Mouse (Mus musculus) right cerebral cortex, postnatal 36 days (tissue): ENCODE results near the gene Thpo.
A peak's percentile ranks its signal among the peaks of the same experiment; 100 is the strongest.

Experiments
- DNase-seq, 2 experiments: peaks; one replicate each; pipeline ENCODE4 v3.0.0; 2022; ENCODE audit warnings: low spot score in 2 of 2, mixed read lengths in 1 of 2

The Thpo gene

DNA sequence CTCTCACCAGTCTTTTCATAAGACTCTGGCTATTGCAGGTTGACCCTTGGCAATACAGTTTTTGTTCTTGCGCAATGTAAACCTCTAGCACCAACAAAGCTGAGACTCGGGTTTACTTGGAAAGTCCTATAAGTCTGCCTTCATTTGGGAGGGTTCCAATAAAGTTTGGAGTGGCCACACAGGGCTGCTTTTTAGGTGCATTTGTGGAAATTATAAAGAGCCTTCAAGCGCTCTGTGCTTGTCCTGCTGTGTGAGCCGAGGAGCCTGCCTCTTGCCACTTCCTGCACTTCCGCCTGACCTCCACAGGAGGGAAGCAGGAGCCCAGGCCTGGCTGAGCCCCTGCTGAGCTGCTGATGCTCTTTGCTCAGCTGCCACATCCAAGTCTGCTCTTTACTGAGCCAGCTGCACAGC lies 10.0 kb downstream of the Thpo start:
- no peak for DNase-seq

DNA sequence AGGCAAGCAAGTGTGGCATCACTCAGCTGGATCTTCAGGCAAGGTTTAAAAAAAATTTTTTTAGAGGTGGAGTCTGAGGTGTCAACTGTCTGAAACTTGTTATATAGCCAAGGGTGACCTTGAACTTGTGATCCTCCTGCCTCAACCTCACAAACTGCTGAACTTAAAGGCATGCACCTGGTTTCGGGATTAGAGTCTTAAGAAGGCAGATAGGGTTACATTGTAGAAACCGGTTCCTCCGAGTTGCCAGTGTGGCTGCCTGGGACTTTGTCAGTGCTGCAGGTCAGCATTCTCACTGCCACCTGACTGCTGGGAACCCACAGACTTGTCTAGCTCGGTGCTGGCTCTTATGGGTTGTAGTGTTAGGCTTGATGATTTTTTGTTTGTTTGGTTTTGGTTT lies 11.1 kb downstream of the Thpo start:
- no peak for DNase-seq

DNA sequence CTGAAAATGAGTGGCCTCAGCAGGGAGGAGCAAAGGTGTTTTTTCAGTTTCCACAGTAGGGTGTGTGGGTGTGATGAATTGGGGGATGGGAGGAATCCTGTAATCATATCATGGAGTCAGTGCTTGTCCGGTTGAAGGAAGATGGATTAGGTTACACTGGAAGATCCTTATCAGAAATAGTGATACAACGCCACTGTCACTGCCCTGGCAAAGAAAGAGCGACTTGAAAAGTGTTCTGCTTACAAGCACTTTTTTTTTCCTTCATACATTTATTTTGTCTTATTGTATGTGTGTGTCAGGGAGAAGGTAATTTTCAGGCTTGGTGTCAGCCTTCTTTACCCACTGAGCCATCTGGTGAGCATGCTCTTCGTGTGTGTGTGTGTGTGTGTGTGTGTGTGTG lies 11.6 kb downstream of the Thpo start:
- DNase-seq, result no peak

DNA sequence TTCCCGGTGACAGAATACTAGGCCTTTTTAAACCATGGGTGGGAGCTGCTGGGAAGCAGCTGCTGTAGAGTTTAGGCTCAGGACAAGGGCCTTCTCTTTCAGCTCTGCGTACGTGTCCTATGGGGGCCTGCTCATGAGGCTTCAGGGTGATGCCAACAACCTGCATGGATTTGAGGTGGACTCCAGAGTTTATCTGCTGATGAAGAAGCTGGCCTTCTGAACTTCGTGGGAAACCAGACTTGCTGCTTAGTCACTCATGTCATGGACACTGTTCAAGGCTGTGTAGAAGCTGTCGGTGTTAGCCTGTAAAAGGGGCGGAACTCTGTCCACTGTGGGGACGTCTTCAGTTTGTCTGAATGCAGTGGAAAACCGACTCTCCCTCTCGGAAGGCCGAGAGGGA lies 12.5 kb downstream of the Thpo start:
- no peak for DNase-seq

DNA sequence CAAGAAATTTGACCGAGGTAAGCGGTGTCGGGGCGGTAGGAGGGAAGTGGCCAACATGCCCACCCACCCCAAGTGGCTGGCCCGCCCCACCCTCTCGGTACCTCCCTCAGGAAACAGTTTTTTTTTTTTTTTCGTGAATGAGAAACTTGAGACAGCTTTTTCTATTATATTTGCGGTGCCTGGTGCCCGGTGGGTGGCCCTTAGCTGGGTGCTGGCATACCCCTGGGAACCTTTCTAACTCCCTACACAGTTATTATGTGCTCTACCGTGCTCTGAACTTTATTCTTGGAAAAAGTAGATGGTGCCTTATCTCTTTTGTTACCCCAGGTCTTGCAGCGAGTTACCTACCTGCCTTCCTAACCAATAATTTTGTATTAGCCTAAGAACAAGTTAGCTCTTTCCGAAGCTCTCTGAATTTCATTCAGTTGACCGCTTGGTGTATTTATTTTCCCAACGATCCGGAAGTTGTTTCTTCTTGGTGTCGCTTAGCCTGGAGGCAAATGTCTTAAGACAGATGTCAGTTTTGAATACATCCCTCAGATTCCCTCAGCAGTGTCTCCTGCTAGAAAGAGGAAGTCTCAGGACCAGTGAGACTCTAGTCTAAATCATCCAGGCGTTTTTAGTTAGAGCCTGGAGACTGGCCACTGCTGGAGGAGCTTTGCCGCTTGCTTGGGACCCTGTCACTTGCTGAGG lies 16.2 kb downstream of the Thpo start:
- DNase-seq, result no peak

DNA sequence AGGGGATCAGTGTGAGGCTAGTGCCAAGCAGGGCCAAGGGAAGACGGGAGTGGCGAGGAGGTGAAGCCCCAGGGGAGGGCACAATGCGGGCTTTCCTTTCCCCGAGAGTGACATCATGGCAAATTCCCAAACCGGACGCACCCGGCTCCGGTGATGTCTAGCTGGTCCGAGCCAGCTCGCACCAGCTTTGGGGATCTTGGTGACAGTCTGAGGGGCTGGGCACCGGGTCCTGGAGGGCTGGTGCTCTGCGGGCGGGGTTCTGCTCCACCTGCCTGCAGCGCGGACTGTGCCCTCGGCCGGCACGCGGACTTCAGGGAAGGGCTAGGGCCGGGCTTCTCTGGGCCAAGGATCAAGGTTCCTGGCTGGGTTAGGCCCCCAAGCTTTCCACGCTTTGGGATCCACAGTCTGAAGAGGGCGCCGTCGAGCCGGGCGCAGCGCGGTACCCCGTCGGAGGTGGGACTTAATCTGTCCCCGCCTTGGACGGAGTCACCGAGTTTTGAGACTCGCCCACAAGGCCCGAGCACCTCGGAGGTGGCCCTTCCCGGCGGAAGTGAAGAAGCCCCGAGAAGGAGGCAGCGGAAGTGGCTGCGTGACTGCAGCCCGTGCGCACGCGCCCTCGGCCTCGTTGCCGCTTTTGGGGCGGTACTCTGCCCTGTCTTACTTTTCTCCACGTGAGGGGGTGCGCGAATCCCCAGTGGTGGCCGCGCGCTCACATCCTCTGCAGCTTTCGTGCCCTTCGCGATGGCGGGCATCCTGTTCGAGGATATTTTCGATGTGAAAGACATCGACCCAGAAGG lies 16.9 kb downstream of the Thpo start, which contains the start of the genes Polr2h and Clcn2:
Gene Polr2h, plus strand, starts transcription at position 485 of the 797 bp plus-strand sequence.
Gene Clcn2, minus strand, starts transcription at position 566 of the 797 bp plus-strand sequence.
- peak; percentile 95 to 97 for DNase-seq

DNA sequence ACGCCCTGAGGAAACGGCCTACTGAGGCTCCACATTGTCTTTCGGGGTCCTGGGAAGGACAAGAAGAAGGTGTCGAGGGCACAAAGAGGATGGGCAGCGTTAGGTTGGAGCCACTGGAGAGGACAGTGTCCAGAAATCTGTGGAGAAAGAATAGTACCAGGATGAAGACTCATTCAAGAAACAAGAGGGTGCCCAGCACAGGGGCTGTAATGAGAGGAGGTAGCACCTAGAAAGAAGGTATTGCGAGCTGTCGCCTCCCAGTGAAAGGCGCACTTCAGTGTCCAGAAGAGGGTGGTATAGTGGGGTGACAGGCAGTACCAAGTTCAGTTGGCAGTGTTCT lies 17.5 kb downstream of the Thpo start:
- no peak for DNase-seq

DNA sequence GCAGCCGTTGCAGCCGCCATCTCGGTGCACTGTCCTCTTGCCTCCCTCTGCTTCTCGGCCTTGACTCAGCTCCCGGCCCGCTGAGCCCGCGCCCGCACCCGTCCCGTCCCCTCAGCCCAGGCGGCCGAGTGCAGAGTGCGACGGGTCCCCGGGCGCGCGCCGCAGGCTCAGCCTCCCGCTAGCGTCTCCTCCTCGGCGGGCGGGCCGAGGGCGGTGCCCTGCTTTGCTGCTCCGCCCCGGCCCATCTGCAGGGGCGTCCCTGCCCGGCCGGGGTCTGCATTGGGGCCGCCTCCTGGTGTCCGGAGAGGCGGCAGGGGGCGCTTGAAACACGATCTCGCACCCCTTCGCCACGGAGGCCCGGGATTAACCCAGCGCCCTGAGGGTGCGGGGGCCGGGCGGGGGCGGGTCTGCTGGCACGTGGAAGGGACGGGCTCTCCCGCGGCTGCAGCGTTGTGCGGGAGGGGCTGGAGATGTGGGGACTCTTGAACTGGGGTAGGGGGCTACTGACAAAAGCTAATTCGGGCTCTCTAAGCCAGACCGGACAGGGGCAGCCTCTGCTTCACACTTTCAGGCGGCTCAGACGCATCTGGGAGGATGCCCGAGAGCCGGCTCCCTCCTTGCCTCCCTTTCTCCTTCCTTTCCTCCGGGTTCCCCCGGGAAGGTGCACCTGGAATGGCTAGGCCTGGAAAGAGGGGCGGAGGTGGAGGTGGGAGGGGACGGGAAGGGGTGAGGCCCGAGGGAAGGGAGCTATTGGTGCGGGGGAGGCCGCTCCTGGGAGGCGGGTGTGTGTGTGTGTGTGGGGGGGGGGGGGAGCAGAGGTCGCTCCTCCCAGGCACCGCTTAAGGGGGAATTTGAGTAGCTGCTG lies 18.1 kb downstream of the Thpo start:
- DNase-seq, result peak; percentile 66 to 76

DNA sequence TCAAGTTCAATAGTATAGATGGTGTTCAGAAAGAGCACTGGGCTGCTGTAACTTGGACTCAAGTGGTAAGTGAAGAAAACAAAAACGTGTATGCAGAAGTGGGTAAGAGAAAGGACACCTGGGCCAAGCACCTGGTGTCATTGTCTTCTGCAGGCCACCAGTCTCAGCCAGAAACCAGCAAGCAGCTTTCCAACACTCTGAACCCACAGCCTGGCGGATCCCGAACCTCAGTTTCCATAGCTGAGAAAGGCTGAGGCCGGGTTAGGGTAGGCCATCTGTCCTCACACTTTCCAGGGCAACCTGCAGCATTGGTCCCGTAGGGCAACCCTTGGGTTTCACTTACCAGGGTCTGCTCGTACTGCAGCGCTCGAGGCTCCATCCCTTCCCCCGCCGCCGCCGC lies 18.7 kb downstream of the Thpo start:
- no peak for DNase-seq

DNA sequence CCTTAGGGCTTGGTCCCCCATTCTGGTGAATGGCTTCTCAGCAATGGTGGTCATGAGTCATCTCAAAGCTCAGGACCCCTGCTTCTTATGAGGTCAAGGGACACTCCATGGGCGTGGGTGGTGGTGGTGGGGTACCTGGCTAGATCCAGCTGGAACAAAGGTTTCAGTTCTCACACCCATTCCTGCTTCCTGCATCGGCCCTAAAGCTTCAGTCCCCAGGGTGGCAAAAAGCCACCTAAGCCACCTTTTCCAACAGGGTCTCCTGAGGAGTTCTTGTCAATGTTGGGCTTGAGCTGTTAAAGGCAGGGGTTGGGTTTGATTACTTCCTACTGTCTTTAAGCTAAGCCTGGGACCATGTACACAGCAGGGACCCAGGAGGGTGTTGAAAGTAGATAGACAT lies 19.1 kb downstream of the Thpo start:
- DNase-seq, result no peak

DNA sequence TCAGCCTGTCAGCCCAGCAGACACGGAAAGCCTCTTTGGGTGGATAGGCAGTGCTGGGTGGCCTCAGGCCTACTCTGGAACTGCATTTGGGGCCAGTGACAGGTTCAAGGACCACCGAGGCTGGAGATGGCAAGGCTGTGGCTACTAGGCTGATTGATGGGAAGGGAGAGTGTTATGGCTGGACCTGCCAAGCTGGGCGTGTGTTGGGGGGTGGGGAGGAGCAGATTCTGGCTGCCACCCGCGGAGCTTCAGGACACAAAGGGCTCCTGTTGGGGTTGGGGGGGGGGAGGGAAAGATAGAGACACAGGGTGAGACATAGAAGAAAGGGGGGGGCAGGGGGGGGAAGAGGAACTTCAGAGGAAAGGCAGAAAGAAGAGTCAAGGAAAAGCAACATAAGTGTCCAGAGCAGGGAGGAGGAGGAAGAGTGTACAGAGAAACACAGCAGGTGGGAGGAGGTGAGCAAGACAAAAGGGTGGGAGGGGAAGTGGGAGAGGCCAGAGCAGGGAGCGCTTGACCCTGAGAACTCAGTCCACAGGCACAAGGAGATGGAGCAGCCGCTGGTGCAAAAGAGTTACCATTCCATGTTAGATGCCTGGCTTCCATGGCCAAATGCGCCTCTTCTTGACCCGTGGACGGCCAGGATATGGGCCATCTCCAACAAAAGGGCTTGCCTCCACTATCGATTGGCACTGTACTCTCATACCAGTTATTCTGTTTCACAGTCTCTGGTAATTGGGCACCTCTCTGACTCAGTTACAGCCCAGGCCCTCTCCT lies 19.8 kb downstream of the Thpo start:
- no peak for DNase-seq

DNA sequence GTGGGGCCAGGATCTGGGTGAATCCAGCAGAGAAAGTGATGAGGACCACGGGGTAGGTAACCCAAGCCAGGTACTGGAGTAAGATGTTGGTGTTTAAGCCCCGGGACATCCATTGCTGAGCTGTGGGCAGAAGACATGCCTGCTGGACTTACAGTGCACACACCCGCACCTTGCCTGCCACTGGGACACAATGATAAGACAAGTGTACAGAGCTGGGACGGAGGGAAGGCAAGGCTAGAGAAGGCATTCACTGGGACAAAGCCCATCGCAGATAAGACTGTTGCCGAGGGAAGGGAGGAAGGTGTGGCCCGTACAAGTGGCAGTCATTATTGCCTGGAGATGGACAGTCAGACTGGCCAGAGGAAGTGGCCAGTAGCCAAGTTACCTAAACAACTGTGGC lies 21.4 kb downstream of the Thpo start:
- DNase-seq, result no peak

DNA sequence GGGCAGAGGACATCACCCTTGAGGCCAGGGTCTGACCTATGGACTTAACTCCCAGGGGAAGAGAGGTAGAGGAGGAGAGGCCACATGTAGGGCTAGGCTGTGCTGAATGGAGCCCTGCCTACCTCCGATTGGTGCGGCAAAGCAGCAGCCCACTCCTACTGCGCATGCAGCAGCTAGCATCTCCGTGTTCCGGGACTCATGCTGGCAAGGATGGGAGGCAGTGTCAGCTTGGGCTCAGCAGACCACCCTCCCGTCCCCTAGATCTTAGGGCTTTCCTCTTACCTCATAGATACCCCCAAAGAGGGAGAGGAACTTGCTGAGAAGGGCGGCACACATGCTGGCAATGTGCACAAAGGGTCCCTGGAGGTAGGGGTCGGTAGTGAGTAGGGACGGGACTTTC lies 22.1 kb downstream of the Thpo start:
- no peak for DNase-seq

DNA sequence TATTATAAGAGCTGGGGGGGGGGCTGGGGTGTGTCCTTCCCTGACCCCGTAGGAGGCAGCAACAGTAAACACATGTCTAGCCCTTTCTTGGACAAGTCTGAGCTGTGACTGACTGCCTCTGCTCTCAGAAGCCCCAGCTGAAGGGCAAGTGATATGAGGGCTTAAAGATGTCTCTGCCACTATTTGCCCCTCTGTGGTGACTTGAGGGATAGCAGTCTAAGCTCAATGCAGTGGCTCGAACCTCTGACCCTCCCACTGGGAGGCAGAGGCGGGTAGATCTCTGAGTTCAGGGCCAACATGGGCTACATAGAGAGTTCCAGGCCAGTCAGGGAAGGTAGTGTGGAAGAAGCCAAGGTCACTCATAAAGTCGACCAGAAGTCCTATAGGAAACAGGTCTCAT lies 23.5 kb downstream of the Thpo start:
- no peak for DNase-seq

DNA sequence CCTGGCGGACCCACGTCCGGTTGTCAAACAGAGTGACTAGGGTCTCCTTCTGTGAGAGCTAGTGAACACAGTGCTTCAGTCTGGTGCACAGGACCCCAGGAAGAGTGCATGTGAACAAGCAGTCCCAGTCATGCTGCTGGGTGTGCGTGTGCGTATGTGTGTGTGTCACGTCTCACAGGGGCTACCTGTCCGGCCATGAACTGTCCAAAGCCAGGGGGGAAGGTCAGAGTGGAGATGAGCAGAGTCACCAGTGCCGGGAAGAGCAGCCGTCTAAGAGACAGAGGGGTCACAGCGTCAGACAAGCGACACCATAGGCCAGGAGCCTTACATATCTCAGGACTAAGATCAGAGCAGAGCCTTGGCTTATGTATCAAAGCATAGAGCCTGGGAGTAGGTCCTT lies 23.9 kb downstream of the Thpo start:
- no peak for DNase-seq

DNA sequence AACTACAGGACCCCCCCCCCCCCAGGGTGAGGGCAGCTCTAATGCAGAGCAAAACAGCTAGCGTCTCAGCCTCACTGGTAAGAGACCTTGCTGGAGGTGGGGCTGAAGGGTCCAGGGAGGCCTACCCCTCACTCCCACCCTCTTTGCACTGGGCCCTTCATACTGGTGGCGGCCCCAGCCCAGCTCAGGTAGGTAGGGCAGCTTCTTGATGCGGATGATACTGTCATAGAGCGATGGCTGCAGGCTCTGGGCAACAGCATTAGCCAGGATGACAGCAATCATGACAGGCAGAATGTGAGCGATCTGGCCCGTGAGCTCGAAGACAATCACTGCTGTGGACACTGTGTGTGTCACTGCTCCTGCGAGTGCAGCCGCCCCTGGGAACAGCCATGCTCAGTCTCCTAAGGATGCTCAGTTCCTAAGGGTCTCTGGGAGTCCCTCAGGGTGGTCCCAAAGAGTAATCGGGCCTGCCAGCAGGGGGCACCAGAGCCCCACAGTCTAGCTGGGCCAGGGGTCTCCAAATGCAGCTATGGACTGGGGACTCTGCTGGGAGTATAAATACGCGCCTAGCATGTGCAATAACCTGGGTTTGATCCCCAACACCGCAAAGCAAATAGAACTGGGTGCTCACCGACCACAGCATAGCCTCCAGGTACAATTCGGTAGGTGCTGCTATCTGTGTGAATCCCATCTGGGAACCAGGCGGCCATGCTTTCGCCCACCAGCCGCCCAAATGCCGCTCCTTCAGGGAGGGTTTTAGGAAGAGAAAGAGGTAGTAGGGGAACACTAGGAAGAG lies 25.2 kb downstream of the Thpo start:
- no peak for DNase-seq

DNA sequence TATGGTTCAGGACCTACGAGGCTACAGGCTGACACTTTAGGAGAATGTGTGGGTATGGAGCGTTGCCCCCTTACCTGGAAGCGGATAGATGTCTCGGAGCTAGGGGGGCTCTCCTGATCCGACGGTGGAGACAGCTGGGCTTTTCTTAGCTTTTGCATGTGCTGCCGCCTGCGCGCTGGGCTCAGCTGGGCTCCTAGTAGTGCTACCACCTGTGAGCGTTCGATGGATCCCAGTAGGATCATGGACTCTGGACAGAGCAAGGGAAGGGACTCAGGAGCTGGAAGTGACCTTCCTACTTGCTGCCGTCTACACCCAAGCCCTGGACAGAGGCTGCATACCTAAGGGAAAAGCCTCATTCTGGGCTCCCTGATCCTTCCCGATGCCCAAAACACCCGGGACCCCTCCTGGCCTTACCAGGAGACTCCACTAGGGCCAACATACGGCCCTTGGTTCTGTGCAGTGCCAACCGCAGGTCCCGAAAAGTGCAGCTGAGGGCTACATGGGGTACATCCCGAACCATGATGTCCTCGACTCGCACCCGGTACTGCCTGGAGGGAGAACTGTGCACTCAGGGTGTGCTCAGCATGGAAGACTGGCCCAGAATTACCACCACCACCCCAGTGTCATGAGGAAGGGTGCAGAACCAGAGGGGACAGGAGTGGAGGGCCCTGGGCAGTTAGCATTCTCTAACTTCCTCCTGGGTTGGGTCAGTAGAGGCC lies 25.9 kb downstream of the Thpo start:
- no peak for DNase-seq

DNA sequence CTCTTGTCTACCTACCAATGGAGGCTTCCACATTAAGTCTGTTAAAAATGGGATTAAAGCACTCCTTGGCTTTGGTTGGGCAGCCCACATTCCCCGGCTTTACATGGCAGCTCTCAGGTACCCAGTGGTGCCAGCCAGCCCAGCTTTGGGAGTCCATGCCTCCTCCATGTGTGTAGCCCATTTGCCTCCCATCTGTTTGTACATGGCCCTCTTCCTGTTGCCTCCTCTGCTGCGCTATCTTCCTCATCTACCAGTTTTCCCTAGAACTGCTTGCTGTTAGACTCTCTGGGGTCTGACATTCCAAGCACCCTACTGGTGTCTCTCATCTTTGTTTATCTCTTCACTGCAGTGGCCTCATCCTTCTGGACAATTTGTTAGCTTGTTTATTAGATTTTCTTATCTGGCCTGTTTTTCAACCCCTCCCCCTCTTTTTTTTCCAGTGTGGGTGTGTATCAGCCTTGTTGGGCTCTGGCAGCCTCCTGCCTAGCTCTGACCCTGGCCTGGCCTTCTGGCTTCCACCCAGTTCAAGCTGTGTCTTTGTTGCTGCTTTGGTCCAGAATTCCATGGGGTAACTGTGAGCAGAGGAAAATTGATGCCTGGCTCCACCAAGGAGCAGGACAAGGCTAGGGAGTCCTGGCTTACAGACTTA lies 27.8 kb downstream of the Thpo start:
- no peak for DNase-seq

DNA sequence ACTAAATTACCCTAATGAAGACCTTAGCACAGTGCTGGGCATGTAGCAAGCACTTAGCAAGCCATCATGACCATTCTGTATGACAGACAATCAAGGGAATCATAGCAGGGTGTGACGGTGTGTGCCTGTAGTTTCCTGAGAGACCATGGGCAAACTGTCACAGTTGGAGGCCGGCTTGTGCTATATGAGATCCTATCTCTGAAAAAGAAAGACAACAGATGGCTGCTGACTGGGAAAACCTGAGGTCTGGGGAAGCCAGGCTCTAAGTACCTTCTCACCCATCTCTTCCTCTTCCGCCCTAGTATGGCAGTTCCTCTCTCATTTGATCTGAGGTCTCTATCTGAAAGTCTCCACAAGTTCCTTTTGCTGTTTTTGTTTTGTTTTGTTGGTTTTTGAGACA lies 28.5 kb downstream of the Thpo start:
- DNase-seq, result no peak
